Mouse (Mus musculus) MEL (cell line): ENCODE measurements around the gene Prdm16.

Source experiments
- CTCF ChIP-seq, 3 experiments: IDR thresholded peaks in 2 of 3; conservative IDR thresholded peaks in 1 of 3; 2 replicates each; pipeline ENCODE4 v1.5.1; 2011 to 2012; ENCODE audit warnings: low read length in 3 of 3, low read depth in 2 of 3, mild to moderate bottlenecking in 2 of 3, improper control_type of control experiment in 1 of 3, inconsistent platforms in 1 of 3, mixed read lengths in 1 of 3, moderate library complexity in 1 of 3; ENCODE audit not compliant: control insufficient read depth in 1 of 3, insufficient read depth in 1 of 3, poor library complexity in 1 of 3, severe bottlenecking in 1 of 3
- EP300 ChIP-seq, 2 experiments: IDR thresholded peaks; 2 replicates each; pipeline ENCODE4 v1.6.1; 2011; ENCODE audit warnings: improper control_type of control experiment in 2 of 2, low read length in 2 of 2, low read depth in 1 of 2, mild to moderate bottlenecking in 1 of 2
- MAX ChIP-seq: IDR thresholded peaks from 2 replicates; pipeline ENCODE4 v1.6.1; 2011; ENCODE audit warnings: low read length, improper control_type of control experiment
- NELFE ChIP-seq: IDR thresholded peaks from 2 replicates; pipeline ENCODE4 v1.6.1; 2011; ENCODE audit warnings: low read depth, low read length, improper control_type of control experiment
- POLR2A ChIP-seq, 2 experiments: IDR thresholded peaks; 2 replicates each; pipeline ENCODE4 v1.6.1; 2011 to 2012; ENCODE audit warnings: low read length in 2 of 2, mild to moderate bottlenecking in 2 of 2, control low read depth in 1 of 2, improper control_type of control experiment in 1 of 2, low read depth in 1 of 2, moderate library complexity in 1 of 2; ENCODE audit not compliant: control insufficient read depth in 1 of 2, insufficient read depth in 1 of 2, poor library complexity in 1 of 2
- POLR2AphosphoS2 ChIP-seq: IDR thresholded peaks from 2 replicates; pipeline ENCODE4 v1.6.1; 2011; ENCODE audit warnings: low read length, improper control_type of control experiment
- TCF12 ChIP-seq: IDR thresholded peaks from 2 replicates; pipeline ENCODE4 v1.6.1; 2014; ENCODE audit warnings: low read depth, mild to moderate bottlenecking, inconsistent platforms, low read length, improper control_type of control experiment, moderate library complexity
- ZKSCAN1 ChIP-seq: IDR thresholded peaks from 2 replicates; pipeline ENCODE4 v1.6.1; 2012; ENCODE audit warnings: low read depth, mild to moderate bottlenecking, inconsistent platforms, low read length, improper control_type of control experiment, moderate library complexity

- TF ChIP-seq EP300 (IDR thresholded peaks at IDR 0.05; ENCODE audit: low read depth in 1 of 2, low read length in 2 of 2): no peak
- TF ChIP-seq MAX: no peak
- no peak for TF ChIP-seq POLR2AphosphoS2
- no peak for TF ChIP-seq POLR2A (IDR thresholded peaks at IDR 0.05; ENCODE audit: control insufficient read depth in 1 of 2, insufficient read depth in 1 of 2, low read depth in 1 of 2, low read length in 2 of 2, poor library complexity in 1 of 2)
- no peak for TF ChIP-seq CTCF (IDR thresholded peaks at IDR 0.05 in 2 of 3, conservative IDR thresholded peaks at IDR 0.05 in 1 of 3; ENCODE audit: control insufficient read depth in 1 of 3, insufficient read depth in 1 of 3, low read depth in 2 of 3, low read length in 3 of 3, poor library complexity in 1 of 3, severe bottlenecking in 1 of 3)
- TF ChIP-seq ZKSCAN1: no peak
- no peak for TF ChIP-seq NELFE
- no peak for TF ChIP-seq TCF12
These were observed at the start of gene Prdm16 for GRCm38 (mm10) chr4:154636721-154637311.
